8 mouse cellular contexts compared by ENCODE assay signal in the genomic region with DNA sequence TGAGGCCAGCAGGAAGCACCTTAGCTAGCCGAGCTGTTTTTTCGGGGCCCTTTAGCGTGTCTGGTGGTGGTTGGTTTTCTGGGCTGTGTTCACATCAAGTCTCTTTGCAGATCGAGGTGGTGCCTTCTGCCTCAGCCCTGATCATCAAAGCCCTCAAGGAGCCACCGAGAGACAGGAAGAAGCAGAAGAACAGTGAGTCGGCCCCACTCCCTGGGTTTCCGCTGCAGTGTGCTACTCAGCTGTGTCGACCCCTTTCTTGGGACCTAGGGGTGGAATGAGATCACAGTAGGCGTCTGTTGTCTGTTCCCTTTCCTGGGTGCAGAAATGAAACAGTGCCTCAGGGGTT. TPM values are rescaled to one million over a fixed set of nuclear protein-coding genes. Genes with fewer than 3 reads are reported as not detected.
A peak's percentile ranks its signal among the peaks of the same experiment; 100 is the strongest.
DNase-seq lines count a peak whose midpoint lies in the region; ATAC-seq and TF ChIP-seq lines count a peak whose summit lies in the region.

No protein-coding gene starts in this region.

- H3K4me3 ChIP-seq in left cerebral cortex, adult 2 months = peak overlapping the region; percentile 73
- peak overlapping the region; percentile 88 for H3K4me3 ChIP-seq in embryonic facial prominence, embryonic 10.5 days
- peak overlapping the region; percentile 75 for H3K4me3 ChIP-seq in limb, embryonic 11.5 days (ENCODE audit: low read depth, low read length)
- H3K4me3 ChIP-seq in stomach, embryonic 14.5 days (ENCODE audit: low read depth, low read length) = peak overlapping the region; percentile 85

- H3K4me1 ChIP-seq in embryonic facial prominence, embryonic 10.5 days = peaks cover 55% of the 10 kb centered on the region
- peaks cover 20% of the 10 kb centered on the region for H3K4me1 ChIP-seq in limb, embryonic 11.5 days (ENCODE audit: control insufficient read depth, insufficient read depth, low read length)
- peaks cover 13% of the 10 kb centered on the region; the same call in 1 of the 2 replicates for H3K4me1 ChIP-seq in stomach, embryonic 14.5 days (ENCODE audit: control insufficient read depth, insufficient read depth, low read length)

- 9% methylated on average over 9 of the region's 9 CpGs for WGBS in embryonic facial prominence, embryonic 10.5 days
- WGBS in limb, embryonic 11.5 days = 7% methylated on average over 9 of the region's 9 CpGs
- 7% methylated on average over 9 of the region's 9 CpGs for WGBS in stomach, embryonic 14.5 days

- intact Hi-C loops in left cerebral cortex, adult 2 months (cut with DNase I) = no loop called here
- intact Hi-C loops in left cerebral cortex, postnatal 25 days (cut with DNase I) = no loop called here

- peak overlapping the region; percentile 92; the same call in 1 of the 2 replicates for H3K27ac ChIP-seq in left cerebral cortex, adult 2 months
- H3K27ac ChIP-seq in embryonic facial prominence, embryonic 10.5 days (replicated peaks) = peak overlapping the region; percentile 96
- H3K27ac ChIP-seq in limb, embryonic 11.5 days (replicated peaks; ENCODE audit: low read depth, low read length) = no peak overlapping the region
- peak overlapping the region; percentile 91; the same call in 1 of the 2 replicates for H3K27ac ChIP-seq in stomach, embryonic 14.5 days (ENCODE audit: low read length)

- TF ChIP-seq CTCF in left cerebral cortex, adult 2 months (IDR thresholded peaks at IDR 0.05) = no peak

- H3K27me3 ChIP-seq in embryonic facial prominence, embryonic 10.5 days (replicated peaks; ENCODE audit: low read depth, poor library complexity, severe bottlenecking) = no peaks in the 10 kb centered on the region
- H3K27me3 ChIP-seq in limb, embryonic 11.5 days (ENCODE audit: control insufficient read depth, insufficient read depth, low read length) = no peaks in the 10 kb centered on the region
- H3K27me3 ChIP-seq in stomach, embryonic 14.5 days (ENCODE audit: control insufficient read depth, insufficient read depth, low read length) = no peaks in the 10 kb centered on the region

- ATAC-seq in limb, embryonic 11.5 days (ENCODE audit: insufficient number of reproducible peaks, low FRiP score, low TSS enrichment, low read depth) = no peak
- no peak for ATAC-seq in stomach, embryonic 14.5 days (ENCODE audit: insufficient number of reproducible peaks, insufficient read depth, low FRiP score, low read depth)

- H3K9ac ChIP-seq in limb, embryonic 11.5 days (ENCODE audit: low read length) = peak overlapping the region; percentile 90
- H3K9ac ChIP-seq in stomach, embryonic 14.5 days (replicated peaks; ENCODE audit: low read depth, low read length) = peak overlapping the region; percentile 92

- peak overlapping the region; percentile 65 for H3K4me2 ChIP-seq in limb, embryonic 11.5 days (ENCODE audit: low read depth, severe bottlenecking)
- peak overlapping the region; percentile 89 for H3K4me2 ChIP-seq in stomach, embryonic 14.5 days (replicated peaks; ENCODE audit: low read depth, low read length)

- no peak for DNase-seq in left cerebral cortex, adult 2 months (ENCODE audit: extremely low spot score in 1 of 2, low spot score in 2 of 2)
- DNase-seq in left cerebral cortex, postnatal 25 days (ENCODE audit: low spot score in 2 of 2) = no peak
- no peak for DNase-seq in embryonic facial prominence, embryonic 10.5 days (ENCODE audit: low spot score)
- DNase-seq in limb, embryonic 11.5 days (ENCODE audit: low spot score) = no peak
- DNase-seq in testis, postnatal 14 days (ENCODE audit: low spot score) = no peak
- DNase-seq in adrenal gland, adult 2 months = no peak
- DNase-seq in cerebellum, postnatal 36 days = no peak

- peaks cover 32% of the 10 kb centered on the region for H3K36me3 ChIP-seq in embryonic facial prominence, embryonic 10.5 days (replicated peaks)
- H3K36me3 ChIP-seq in limb, embryonic 11.5 days (ENCODE audit: control insufficient read depth, insufficient read depth, low read length) = peaks cover 13% of the 10 kb centered on the region
- H3K36me3 ChIP-seq in stomach, embryonic 14.5 days (ENCODE audit: control insufficient read depth, insufficient read depth, low read length) = peaks cover 29% of the 10 kb centered on the region

- no peaks in the 10 kb centered on the region for H3K9me3 ChIP-seq in embryonic facial prominence, embryonic 10.5 days
- H3K9me3 ChIP-seq in limb, embryonic 11.5 days (ENCODE audit: control insufficient read depth, low read length) = no peaks in the 10 kb centered on the region
- H3K9me3 ChIP-seq in stomach, embryonic 14.5 days (ENCODE audit: control insufficient read depth, low read depth, low read length) = no peaks in the 10 kb centered on the region

RNA-seq across cellular contexts. Expression of gene Lrsam1, which starts 1.4 kb away (rescaled TPM):
- total RNA-seq in left cerebral cortex, adult 2 months (2021) = 10 to 100 TPM; 37.6 to 38.2 TPM
- total RNA-seq in left cerebral cortex, postnatal 25 days (2021) = 10 to 100 TPM; 35.4 to 43.8 TPM
- 7.8 and 8.9 TPM in 2 replicates for polyA plus RNA-seq in embryonic facial prominence, embryonic 10.5 days (2016; fragmentation: Nextera tagmentation; extraction: Ambion mirVana)
- polyA plus RNA-seq in limb, embryonic 11.5 days (2014; fragmentation: Nextera tagmentation; extraction: Ambion mirVana) = 6.0 and 7.0 TPM in 2 replicates
- 7.8 and 8.8 TPM in 2 replicates for polyA plus RNA-seq in stomach, embryonic 14.5 days (2014; fragmentation: Nextera tagmentation; extraction: Ambion mirVana)
- 10 to 100 TPM; 18.0 to 25.6 TPM for total RNA-seq in adrenal gland, adult 2 months (2021)
- polyA plus RNA-seq in adrenal gland, adult 2 months (2012; rRNA removed) = 24.8 and 26.0 TPM in 2 replicates

RNA-seq across cellular contexts. Expression of gene Rpl12, which starts 1.5 kb away (rescaled TPM):
- 100 to 1,000 TPM; 110 to 129 TPM for total RNA-seq in left cerebral cortex, adult 2 months (2021)
- 100 to 1,000 TPM; 103 to 104 TPM for total RNA-seq in left cerebral cortex, postnatal 25 days (2021)
- 196 and 200 TPM in 2 replicates for polyA plus RNA-seq in embryonic facial prominence, embryonic 10.5 days (2016; fragmentation: Nextera tagmentation; extraction: Ambion mirVana)
- polyA plus RNA-seq in limb, embryonic 11.5 days (2014; fragmentation: Nextera tagmentation; extraction: Ambion mirVana) = 191 and 198 TPM in 2 replicates
- 232 and 269 TPM in 2 replicates for polyA plus RNA-seq in stomach, embryonic 14.5 days (2014; fragmentation: Nextera tagmentation; extraction: Ambion mirVana)
- total RNA-seq in adrenal gland, adult 2 months (2021) = 100 to 1,000 TPM; 136 to 149 TPM
- 146 and 165 TPM in 2 replicates for polyA plus RNA-seq in adrenal gland, adult 2 months (2012; rRNA removed)

RNA-seq across cellular contexts. Expression of gene Slc2a8, which starts 19.0 kb away (rescaled TPM):
- total RNA-seq in left cerebral cortex, adult 2 months (2021) = 10 to 100 TPM; 23.9 to 26.7 TPM
- 10 to 100 TPM; 23.6 to 27.0 TPM for total RNA-seq in left cerebral cortex, postnatal 25 days (2021)
- polyA plus RNA-seq in embryonic facial prominence, embryonic 10.5 days (2016; fragmentation: Nextera tagmentation; extraction: Ambion mirVana) = 19.7 and 21.5 TPM in 2 replicates
- 10.9 and 14.2 TPM in 2 replicates for polyA plus RNA-seq in limb, embryonic 11.5 days (2014; fragmentation: Nextera tagmentation; extraction: Ambion mirVana)
- polyA plus RNA-seq in stomach, embryonic 14.5 days (2014; fragmentation: Nextera tagmentation; extraction: Ambion mirVana) = 12.1 and 14.0 TPM in 2 replicates
- 10 to 100 TPM; 14.1 to 23.9 TPM for total RNA-seq in adrenal gland, adult 2 months (2021)
- polyA plus RNA-seq in adrenal gland, adult 2 months (2012; rRNA removed) = 525 and 573 TPM in 2 replicates

Comparison
In these comparisons a context has a peak if more than half of its experiments do, and no peak if none do; other contexts are left out.
1. RNA of gene Slc2a8, which starts 19.0 kb away (polyA plus RNA-seq): 525 to 573 TPM in adrenal gland, adult 2 months; 19.7 to 21.5 TPM in embryonic facial prominence, embryonic 10.5 days, 10.9 to 14.2 TPM in limb, embryonic 11.5 days and 12.1 to 14.0 TPM in stomach, embryonic 14.5 days; every median in the first group is over 10 times any median in the second.
2. Peak in every context shown above with its lines, with median percentiles within 50 percentile points of each other: H3K4me3 ChIP-seq.